Mouse (Mus musculus) bone marrow macrophage, adult 2 months (primary cell): ENCODE data around the gene Trem2.
"Not testable (repeated sequence)": the region's sequence is repeated elsewhere in the genome, so short reads cannot be mapped to it uniquely, and the experiment has no call there.

Source experiments
- CTCF ChIP-seq: IDR thresholded peaks from 2 replicates; pipeline ENCODE4 v1.5.1; 2012; ENCODE audit warnings: low read depth, mild to moderate bottlenecking, low read length, moderate library complexity
- POLR2A ChIP-seq: IDR thresholded peaks from 2 replicates; pipeline ENCODE4 v1.6.1; 2012; ENCODE audit warnings: mild to moderate bottlenecking, low read depth, low read length, borderline replicate concordance

GRCm38 (mm10) chr17:48315905-48316579 lies 30.2 kb upstream of the Trem2 start, which contains the start of gene B430306N03Rik:
- TF ChIP-seq CTCF, POLR2A: not testable (repeated sequence)
